Mouse (Mus musculus): ENCODE results near the gene Nek7.

GRCm38 (mm10) chr1:138592466-138592865, 27.5 kb downstream of the Nek7 start:
- TF ChIP-seq GATA1 (IDR thresholded peaks at IDR 0.05; ENCODE audit: borderline replicate concordance, low read length), result no peak
- no peak for TF ChIP-seq FLI1 (IDR thresholded peaks at IDR 0.05; ENCODE audit: low read length)

All from megakaryocyte, embryonic 14.5 days (primary cell).